Mouse (Mus musculus) kidney, postnatal 0 days (tissue): ENCODE data around the gene Klf2. TPM values are rescaled to one million over a fixed set of nuclear protein-coding genes. Genes with fewer than 3 reads are reported as not detected.

Experiments used
- ATAC-seq: fragments of 200-750 bp; cut with Nextera tagmentation; replicated peaks from 2 replicates; pipeline ENCODE4 v1.8.0; 2017; ENCODE audit warnings: low read depth, moderate number of reproducible peaks, moderate TSS enrichment, moderate library complexity; ENCODE audit not compliant: low FRiP score
- DNase-seq: peaks from one replicate; pipeline ENCODE4 v3.0.0-alpha.2; 2016; ENCODE audit warnings: low spot score
- H3K27ac ChIP-seq: fragments of 300-500 bp; sonication (generic); 2 replicates; pipeline ENCODE4 v1.5.1; 2014; ENCODE audit warnings: mild to moderate bottlenecking
- H3K27me3 ChIP-seq: fragments of 300-500 bp; sonication (generic); 2 replicates; pipeline ENCODE4 v1.6.1; 2014; ENCODE audit warnings: low read length, mixed read lengths; ENCODE audit not compliant: insufficient read depth
- H3K36me3 ChIP-seq: fragments of 300-500 bp; sonication (generic); 2 replicates; pipeline ENCODE4 v1.6.1; 2014; ENCODE audit warnings: low read length, mixed read lengths; ENCODE audit not compliant: insufficient read depth
- H3K4me1 ChIP-seq: fragments of 300-500 bp; sonication (generic); replicated peaks from 2 replicates; pipeline ENCODE4 v1.6.1; 2014; ENCODE audit warnings: antibody characterized with exemption, low read length, mixed read lengths; ENCODE audit not compliant: insufficient read depth
- H3K4me2 ChIP-seq: fragments of 300-500 bp; sonication (generic); 2 replicates; pipeline ENCODE4 v1.6.1; 2014; ENCODE audit warnings: mild to moderate bottlenecking, low read length, moderate library complexity, mixed read lengths
- H3K4me3 ChIP-seq: fragments of 300-500 bp; sonication (generic); replicated peaks from 2 replicates; pipeline ENCODE4 v1.5.1; 2014; ENCODE audit warnings: low read depth, low read length
- H3K9ac ChIP-seq: fragments of 300-500 bp; sonication (generic); 2 replicates; pipeline ENCODE4 v1.6.1; 2014; ENCODE audit warnings: low read depth, low read length
- H3K9me3 ChIP-seq: fragments of 300-500 bp; sonication (generic); replicated peaks from 2 replicates; pipeline ENCODE4 v1.6.1; 2016; ENCODE audit warnings: low read length, inconsistent platforms, mixed read lengths
- CTCF ChIP-seq: IDR thresholded peaks from 2 replicates; pipeline ENCODE4 v1.5.1; 2016; ENCODE audit warnings: antibody characterized with exemption, low read depth, mild to moderate bottlenecking, moderate library complexity
- WGBS: fragments of 180-500 bp; shearing (Covaris S2); extraction: QIAGEN DNeasy Blood & Tissue Kit; methylation state at CpG from one replicate; pipeline ENCODE4 v1.1.7; 2014; 5-methylcytosine and 5-hydroxymethylcytosine counted together
- polyA plus RNA-seq: library from polyadenylated mRNA; unstranded; fragments of >200 nt; fragmentation: Nextera tagmentation; extraction: Ambion mirVana; gene quantifications from 2 replicates; pipeline ENCODE4 v1.2.1, GENCODE M21; 2015

The Klf2 gene
- polyA plus RNA-seq, 1 experiment from 2014 or later: 31.9 TPM

DNA sequence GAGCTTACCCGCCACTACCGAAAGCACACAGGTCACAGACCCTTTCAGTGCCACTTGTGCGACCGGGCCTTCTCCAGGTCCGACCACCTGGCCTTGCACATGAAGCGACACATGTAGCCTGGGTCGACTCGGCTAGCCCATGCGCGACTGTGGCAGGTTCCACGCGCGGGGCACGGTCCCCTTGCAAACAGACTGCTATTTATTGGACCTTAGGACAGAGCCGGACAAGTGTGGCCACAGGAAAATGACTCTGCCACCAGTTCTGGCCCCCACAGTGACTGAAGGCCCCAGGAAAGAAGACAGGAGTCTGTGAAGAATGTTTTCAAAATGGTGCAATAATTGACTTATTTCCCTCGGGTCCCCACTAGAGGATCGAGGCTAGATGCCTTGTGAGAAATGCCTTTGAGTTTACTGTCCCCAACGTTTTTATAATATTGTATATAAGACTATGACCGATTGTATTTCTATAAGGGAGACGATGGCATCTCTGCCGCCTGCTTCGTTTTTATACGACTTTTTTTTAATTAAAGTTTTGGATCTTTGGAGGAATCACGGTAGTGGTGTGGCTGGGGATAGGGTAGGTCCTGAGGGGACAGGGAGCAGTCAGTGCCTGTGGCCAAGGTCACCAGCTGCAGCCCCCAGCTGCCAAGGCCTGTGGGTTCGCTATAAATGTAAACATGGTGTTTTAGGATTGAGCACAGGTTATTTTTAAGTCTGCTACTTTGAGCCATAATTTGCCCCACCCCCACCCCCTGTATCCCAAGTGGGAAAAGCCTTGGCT, 2.2 kb downstream of the Klf2 start:
- Histone ChIP-seq H3K27ac (no peak overlapping the region), H3K4me3 (peak overlapping the region; percentile 68), H3K4me2 (peak overlapping the region; percentile 68), H3K36me3 (0 out of 2 replicates have a peak, but pooled peaks cover 3% of the 10 kb centered on the region), H3K9me3 (no peaks in the 10 kb centered on the region), H3K4me1 (0 out of 2 replicates have a peak, but pooled peaks cover 13% of the 10 kb centered on the region), H3K27me3 (no peaks in the 10 kb centered on the region; the same call in 1 of the 2 replicates), H3K9ac (peak overlapping the region; percentile 69)
- no peak for TF ChIP-seq CTCF
- DNase-seq (no peak), ATAC-seq (no peak)
- 58% methylated on average over 25 of the region's 25 CpGs for WGBS

DNA sequence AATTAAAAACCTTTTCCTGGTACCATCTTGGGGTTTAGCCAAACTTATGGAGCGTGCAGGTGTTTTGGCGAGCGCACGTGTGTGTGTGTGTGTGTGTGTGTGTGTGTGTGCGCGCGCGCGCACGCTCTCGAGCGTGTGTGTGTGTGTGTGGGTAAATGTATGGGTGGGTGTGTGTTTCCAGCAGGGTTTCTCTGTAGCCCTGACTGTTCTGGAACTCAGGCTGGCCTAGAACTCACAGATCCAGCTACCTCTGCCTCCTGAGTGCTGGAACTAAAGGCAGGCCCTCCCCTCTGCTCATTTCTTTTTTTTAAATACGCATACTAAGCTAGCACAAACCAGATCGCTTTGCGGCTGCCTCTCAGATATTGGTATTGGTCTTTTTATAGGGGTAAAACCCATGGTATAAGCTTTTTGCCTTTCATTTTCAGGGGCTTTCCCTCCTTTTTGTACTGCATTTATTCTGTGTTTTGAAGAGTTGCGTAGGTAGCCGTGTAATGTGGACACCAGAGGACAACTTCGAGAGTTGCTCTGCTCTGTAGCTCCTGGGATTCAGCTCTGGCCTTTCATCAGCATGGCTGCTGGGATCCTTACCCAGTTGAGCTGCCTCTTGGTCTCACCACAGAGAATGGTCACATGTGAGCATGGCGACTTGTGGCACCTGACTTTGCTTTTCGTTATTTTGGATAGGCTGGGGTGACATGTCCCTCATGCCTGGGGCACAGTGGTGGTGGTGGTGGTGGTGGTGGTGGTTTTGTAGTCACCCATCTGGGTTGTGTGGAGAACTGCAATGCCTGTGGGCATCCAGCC, 3.0 kb downstream of the Klf2 start:
- no peak for ATAC-seq
- Histone ChIP-seq H3K4me2 (peak overlapping the region; percentile 68), H3K9ac (no peak overlapping the region), H3K36me3 (0 out of 2 replicates have a peak, but pooled peaks cover 3% of the 10 kb centered on the region), H3K27me3 (no peaks in the 10 kb centered on the region; the same call in 1 of the 2 replicates), H3K4me3 (peak overlapping the region; percentile 68), H3K4me1 (0 out of 2 replicates have a peak, but pooled peaks cover 13% of the 10 kb centered on the region), H3K27ac (no peak overlapping the region), H3K9me3 (no peaks in the 10 kb centered on the region)
- WGBS: 86% methylated on average over 20 of the region's 20 CpGs
- DNase-seq: no peak
- TF ChIP-seq CTCF: no peak

DNA sequence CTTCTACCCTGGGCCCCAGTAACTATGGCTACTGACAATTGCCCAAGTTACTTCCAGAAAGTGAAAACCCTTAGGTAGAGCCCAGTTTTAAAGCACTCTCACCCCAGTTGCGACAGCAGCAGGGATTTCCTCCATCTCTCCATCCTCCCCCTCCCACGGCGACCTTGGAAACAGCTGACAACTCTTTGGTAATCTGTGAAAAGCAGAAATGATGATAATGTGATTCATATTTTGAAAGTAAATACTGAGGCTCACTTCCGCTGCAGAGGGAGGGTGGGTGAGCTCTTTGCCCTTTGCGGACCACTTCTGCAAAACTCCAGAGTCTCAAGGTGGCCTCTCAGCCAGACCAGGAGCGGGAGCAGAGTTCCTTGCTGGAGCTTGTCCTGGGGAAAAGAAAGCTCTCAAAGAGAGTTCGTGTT, 3.6 kb downstream of the Klf2 start:
- Histone ChIP-seq H3K9ac (0 out of 2 replicates have a peak overlapping the region, but pooled peaks have one; percentile 18), H3K27me3 (no peaks in the 10 kb centered on the region; the same call in 1 of the 2 replicates), H3K36me3 (0 out of 2 replicates have a peak, but pooled peaks cover 3% of the 10 kb centered on the region), H3K9me3 (no peaks in the 10 kb centered on the region), H3K4me2 (peak overlapping the region; percentile 68), H3K4me1 (0 out of 2 replicates have a peak, but pooled peaks cover 13% of the 10 kb centered on the region), H3K4me3 (no peak overlapping the region; the same call in 1 of the 2 replicates), H3K27ac (0 out of 2 replicates have a peak overlapping the region, but pooled peaks have one; percentile 25)
- TF ChIP-seq CTCF: no peak
- WGBS: 73% methylated on average over 7 of the region's 7 CpGs
- no peak for DNase-seq
- ATAC-seq: no peak

DNA sequence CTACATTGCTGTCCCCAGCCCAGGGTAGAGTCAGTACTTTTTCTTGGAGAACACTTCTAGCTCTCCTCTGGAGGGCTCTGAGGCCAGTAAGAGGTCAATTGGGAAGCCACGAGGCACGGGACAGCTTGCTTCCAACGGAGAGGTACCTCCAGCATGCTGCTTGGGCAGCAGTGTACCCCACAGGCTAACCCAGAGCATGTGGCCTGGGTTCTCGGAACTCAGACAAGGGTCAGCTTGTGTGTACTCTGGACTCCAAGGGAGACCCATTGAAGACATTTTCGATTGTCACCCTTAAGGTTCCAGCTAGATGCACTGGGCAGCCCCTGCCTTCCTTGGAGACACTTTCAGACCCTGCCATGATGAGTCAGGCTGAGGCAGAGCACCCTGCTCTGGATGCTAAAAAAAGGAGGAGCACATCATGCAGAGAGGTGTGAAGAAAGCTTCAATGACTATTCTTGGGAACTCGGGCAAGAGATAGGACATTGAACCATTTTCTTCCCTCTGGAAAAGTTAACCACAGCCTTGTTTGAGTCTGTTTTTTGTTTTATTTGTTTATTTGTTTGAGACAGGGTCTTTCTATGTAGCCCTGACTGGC, 4.4 kb downstream of the Klf2 start:
- DNase-seq (no peak), ATAC-seq (no peak)
- H3K9me3 ChIP-seq: no peaks in the 10 kb centered on the region
- H3K9ac ChIP-seq: no peak overlapping the region
- 60% methylated on average over 6 of the region's 6 CpGs for WGBS
- 0 out of 2 replicates have a peak overlapping the region, but pooled peaks have one; percentile 68 for H3K4me2 ChIP-seq
- no peaks in the 10 kb centered on the region; the same call in 1 of the 2 replicates for H3K27me3 ChIP-seq
- 0 out of 2 replicates have a peak, but pooled peaks cover 3% of the 10 kb centered on the region for H3K36me3 ChIP-seq
- no peak overlapping the region for H3K4me3 ChIP-seq
- 0 out of 2 replicates have a peak, but pooled peaks cover 13% of the 10 kb centered on the region for H3K4me1 ChIP-seq
- no peak for TF ChIP-seq CTCF
- H3K27ac ChIP-seq: 0 out of 2 replicates have a peak overlapping the region, but pooled peaks have one; percentile 25

DNA sequence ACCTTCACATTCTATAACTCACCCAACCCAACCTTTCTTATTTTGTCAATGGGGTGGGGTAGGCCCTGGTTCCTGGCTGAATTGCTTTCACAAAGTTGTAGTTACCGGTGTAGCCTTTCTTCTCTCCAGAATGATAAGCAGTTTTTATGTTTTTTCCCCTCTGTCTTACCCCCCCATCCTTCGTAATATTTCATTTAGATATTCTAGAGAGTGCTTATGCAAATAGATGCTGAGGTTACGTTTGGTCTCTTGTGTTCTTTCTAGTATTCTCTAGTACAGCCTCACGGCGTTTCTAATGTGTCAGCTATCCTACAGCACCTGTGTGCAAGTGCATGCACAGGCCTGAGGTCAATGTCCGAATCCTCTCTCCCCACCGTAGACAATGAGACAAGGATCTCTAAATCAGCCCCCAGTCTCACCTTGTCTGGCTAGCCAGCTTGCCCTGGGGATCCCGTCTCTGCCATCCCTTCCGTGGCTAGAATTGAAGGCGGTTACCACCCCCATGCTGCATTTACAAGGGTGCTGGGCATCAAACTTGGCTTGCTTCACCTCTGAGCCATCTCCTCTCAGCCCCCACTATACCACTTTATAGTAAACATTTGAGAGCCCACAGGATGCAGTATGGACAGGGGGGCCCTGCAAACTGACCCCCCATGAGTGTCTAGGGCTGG, 5.3 kb downstream of the Klf2 start:
- H3K9ac ChIP-seq: no peak overlapping the region
- no peak overlapping the region for H3K4me2 ChIP-seq
- DNase-seq (no peak), ATAC-seq (no peak)
- 0 out of 2 replicates have a peak, but pooled peaks cover 3% of the 10 kb centered on the region for H3K36me3 ChIP-seq
- 0 out of 2 replicates have a peak, but pooled peaks cover 13% of the 10 kb centered on the region for H3K4me1 ChIP-seq
- no peaks in the 10 kb centered on the region; the same call in 1 of the 2 replicates for H3K27me3 ChIP-seq
- H3K27ac ChIP-seq: no peak overlapping the region
- no peak overlapping the region for H3K4me3 ChIP-seq
- H3K9me3 ChIP-seq: no peaks in the 10 kb centered on the region
- no peak for TF ChIP-seq CTCF
- WGBS: 77% methylated on average over 10 of the region's 10 CpGs
